Mouse (Mus musculus) urinary bladder, postnatal 4 days (tissue): ENCODE data around the gene Obox7.
"Not testable (repeated sequence)": the region's sequence is repeated elsewhere in the genome, so short reads cannot be mapped to it uniquely, and the experiment has no call there.

Experiments
- DNase-seq, 2 experiments: peaks; one replicate each; pipeline ENCODE4 v3.0.0; 2021 to 2022; ENCODE audit warnings: low spot score in 2 of 2

The Obox7 gene

GRCm38 (mm10) chr7:14659196-14659595 is at the start of gene Obox7:
TSS of gene Obox7 (plus strand) at chr7:14659496.
- DNase-seq: not testable (repeated sequence)

GRCm38 (mm10) chr7:14622556-14623542 is 36.4 kb upstream of the Obox7 start:
- not testable (repeated sequence) for DNase-seq
